Mouse (Mus musculus) embryonic facial prominence, embryonic 11.5 days (tissue): ENCODE measurements around the gene Gm813. TPM values are rescaled to one million over a fixed set of nuclear protein-coding genes. Genes with fewer than 3 reads are reported as not detected.
"Not testable (repeated sequence)": the region's sequence is repeated elsewhere in the genome, so short reads cannot be mapped to it uniquely, and the experiment has no call there.

Experiments
- ATAC-seq: fragments of 200-750 bp; cut with Nextera tagmentation; replicated peaks from 2 replicates; pipeline ENCODE4 v1.8.0; 2017; ENCODE audit warnings: low read depth; ENCODE audit not compliant: insufficient number of reproducible peaks, low FRiP score, low TSS enrichment
- DNase-seq: peaks from one replicate; pipeline ENCODE4 v3.0.0-alpha.2; 2015; ENCODE audit warnings: low spot score
- H3K27ac ChIP-seq: fragments of 300-500 bp; sonication (generic); replicated peaks from 2 replicates; pipeline ENCODE4 v1.5.1; 2014; ENCODE audit warnings: mild to moderate bottlenecking, low read depth, low read length, control low read depth
- H3K27me3 ChIP-seq: fragments of 300-500 bp; sonication (generic); 2 replicates; pipeline ENCODE4 v1.6.1; 2014; ENCODE audit warnings: mild to moderate bottlenecking, low read length, moderate library complexity, mixed read lengths; ENCODE audit not compliant: control insufficient read depth, insufficient read depth
- H3K36me3 ChIP-seq: fragments of 300-500 bp; sonication (generic); replicated peaks from 2 replicates; pipeline ENCODE4 v1.6.1; 2014; ENCODE audit warnings: low read depth, mild to moderate bottlenecking, low read length, moderate library complexity, mixed read lengths; ENCODE audit not compliant: control insufficient read depth, insufficient read depth
- H3K4me1 ChIP-seq: fragments of 300-500 bp; sonication (generic); 2 replicates; pipeline ENCODE4 v1.6.1; 2014; ENCODE audit warnings: low read length, mixed read lengths; ENCODE audit not compliant: control insufficient read depth, insufficient read depth
- H3K4me2 ChIP-seq: fragments of 300-500 bp; sonication (generic); 2 replicates; pipeline ENCODE4 v1.6.1; 2014; ENCODE audit warnings: low read depth, mild to moderate bottlenecking, control low read depth, low read length, moderate library complexity
- H3K4me3 ChIP-seq: fragments of 300-500 bp; sonication (generic); 2 replicates; pipeline ENCODE4 v1.5.1; 2014; ENCODE audit warnings: low read depth, low read length, control low read depth
- H3K9ac ChIP-seq: fragments of 300-500 bp; sonication (generic); replicated peaks from 2 replicates; pipeline ENCODE4 v1.6.1; 2014; ENCODE audit warnings: mild to moderate bottlenecking, control low read depth, low read length
- H3K9me3 ChIP-seq: fragments of 300-500 bp; sonication (generic); replicated peaks from 2 replicates; pipeline ENCODE4 v1.6.1; 2016; ENCODE audit warnings: mild to moderate bottlenecking, low read length, inconsistent platforms, mixed read lengths; ENCODE audit not compliant: control insufficient read depth
- WGBS: fragments of 180-500 bp; shearing (Covaris S2); extraction: QIAGEN DNeasy Blood & Tissue Kit; methylation state at CpG from one replicate; pipeline ENCODE4 v1.1.7; 2014; 5-methylcytosine and 5-hydroxymethylcytosine counted together
- polyA plus RNA-seq: library from polyadenylated mRNA; unstranded; fragments of >200 nt; fragmentation: Nextera tagmentation; extraction: Ambion mirVana; gene quantifications from 2 replicates; pipeline ENCODE4 v1.2.1, GENCODE M21; 2014

Gm813 gene
- polyA plus RNA-seq, result not detected in 2 replicates

DNA sequence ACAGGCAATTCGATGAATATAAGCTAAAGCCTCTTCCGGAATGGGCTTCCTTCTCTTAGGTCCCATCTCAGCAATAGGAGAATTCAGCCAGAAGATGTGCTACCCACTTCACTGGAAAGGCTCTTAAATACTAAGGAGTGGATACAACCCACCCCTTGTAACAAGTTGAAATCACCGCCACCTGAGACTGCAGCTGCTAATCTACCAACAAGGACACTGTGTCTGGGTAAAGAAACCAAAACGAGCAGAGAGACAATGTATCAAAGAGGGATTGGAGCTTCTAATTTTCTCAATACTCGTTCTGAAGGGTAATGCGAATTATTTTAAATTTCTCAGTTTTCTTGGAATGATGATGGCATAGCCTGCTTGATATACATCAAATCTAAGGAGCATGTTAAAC lies at the start of gene Gm813:
Gene Gm813, minus strand, starts transcription at position 101 of the 400 bp plus-strand sequence.
- Histone ChIP-seq H3K4me3 (no peak within 1 kb of the TSS), H3K9ac (no peak within 1 kb of the TSS), H3K4me1 (no peaks in the 10 kb centered on the region), H3K4me2 (no peak within 1 kb of the TSS), H3K27me3 (no peaks in the 10 kb centered on the region), H3K36me3 (no peaks in the 10 kb centered on the region), H3K27ac (no peak within 1 kb of the TSS), H3K9me3 (no peaks in the 10 kb centered on the region)
- ATAC-seq (no peak), DNase-seq (no peak)
- 88% methylated on average over 6 of the region's 6 CpGs for WGBS

DNA sequence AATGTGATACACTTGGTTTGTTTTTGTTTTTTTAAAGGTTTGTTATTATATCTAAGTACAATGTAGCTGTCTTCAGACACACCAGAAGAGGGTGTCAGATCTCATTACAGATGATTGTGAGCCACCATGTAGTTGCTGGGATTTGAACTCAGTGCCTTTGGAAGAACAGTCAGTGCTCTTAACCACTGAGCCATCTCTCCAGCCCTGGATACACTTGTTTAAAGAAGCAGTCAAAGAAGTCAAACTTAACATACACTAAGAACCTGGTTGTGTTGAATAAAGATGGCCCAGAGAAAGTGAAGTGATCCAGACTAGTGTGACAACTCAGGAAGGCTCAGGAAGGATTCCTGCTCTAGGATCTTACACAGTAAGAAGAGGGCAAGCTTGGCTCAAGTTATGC lies 48.4 kb upstream of the Gm813 start:
- not testable (repeated sequence) for H3K4me3 ChIP-seq, DNase-seq, H3K9me3 ChIP-seq, H3K27ac ChIP-seq, H3K4me1 ChIP-seq, ATAC-seq, H3K9ac ChIP-seq, H3K4me2 ChIP-seq, H3K36me3 ChIP-seq, H3K27me3 ChIP-seq

DNA sequence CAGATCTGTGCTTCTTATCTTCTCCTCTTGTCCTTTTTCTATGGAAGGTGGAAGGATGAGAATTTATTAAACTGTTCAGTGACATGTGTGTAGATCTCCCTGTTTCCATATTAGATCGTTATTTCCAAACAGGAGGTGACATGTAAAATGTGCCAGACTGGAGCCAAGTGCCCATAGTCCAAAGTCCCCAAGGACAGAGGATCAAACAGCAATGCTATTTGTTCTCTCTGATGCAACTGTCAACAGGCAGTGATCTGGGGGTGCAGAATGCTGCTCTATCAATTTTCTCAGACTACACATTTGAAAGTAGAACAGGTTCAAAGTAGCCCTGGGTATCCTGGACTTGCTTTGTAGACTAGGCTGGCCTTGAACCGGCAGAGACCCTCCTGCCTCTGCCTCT lies 47.0 kb upstream of the Gm813 start:
- WGBS, result 95% methylated on average over 2 of the region's 2 CpGs
- ATAC-seq (no peak), DNase-seq (no peak)

DNA sequence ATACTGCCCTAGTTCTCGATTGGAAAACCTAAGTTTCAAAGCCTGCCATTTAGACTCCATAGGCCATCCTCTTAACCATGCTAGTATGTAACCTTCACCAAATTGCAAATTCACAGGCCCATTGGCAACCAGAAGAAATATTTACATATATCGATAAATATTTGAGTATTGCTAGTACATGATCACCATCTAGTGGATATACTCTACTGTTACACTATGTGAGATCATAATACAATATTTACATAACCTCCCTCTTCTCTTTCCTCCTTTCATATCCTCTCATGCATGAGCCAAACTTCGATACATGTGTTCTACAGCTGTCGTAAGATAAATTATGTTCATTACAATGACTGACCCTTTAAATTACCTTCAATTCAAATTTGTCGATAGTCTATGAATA lies 46.2 kb upstream of the Gm813 start:
- no peaks in the 10 kb centered on the region for H3K9me3 ChIP-seq
- WGBS, result 71% methylated on average over 5 of the region's 5 CpGs
- H3K27ac ChIP-seq, result no peak overlapping the region
- DNase-seq (peak; percentile 29), ATAC-seq (no peak)
- H3K4me2 ChIP-seq, result no peak overlapping the region
- H3K4me1 ChIP-seq, result no peaks in the 10 kb centered on the region
- H3K36me3 ChIP-seq, result no peaks in the 10 kb centered on the region
- H3K27me3 ChIP-seq, result no peaks in the 10 kb centered on the region
- H3K4me3 ChIP-seq, result no peak overlapping the region
- H3K9ac ChIP-seq, result no peak overlapping the region

More for the DNA sequence above, 47.0 kb upstream of the Gm813 start:
- no peaks in the 10 kb centered on the region for H3K27me3 ChIP-seq
- no peaks in the 10 kb centered on the region for H3K36me3 ChIP-seq
- no peak overlapping the region for H3K4me2 ChIP-seq
- H3K4me1 ChIP-seq, result no peaks in the 10 kb centered on the region
- H3K9ac ChIP-seq, result no peak overlapping the region
- no peak overlapping the region for H3K4me3 ChIP-seq
- no peak overlapping the region for H3K27ac ChIP-seq
- no peaks in the 10 kb centered on the region for H3K9me3 ChIP-seq

DNA sequence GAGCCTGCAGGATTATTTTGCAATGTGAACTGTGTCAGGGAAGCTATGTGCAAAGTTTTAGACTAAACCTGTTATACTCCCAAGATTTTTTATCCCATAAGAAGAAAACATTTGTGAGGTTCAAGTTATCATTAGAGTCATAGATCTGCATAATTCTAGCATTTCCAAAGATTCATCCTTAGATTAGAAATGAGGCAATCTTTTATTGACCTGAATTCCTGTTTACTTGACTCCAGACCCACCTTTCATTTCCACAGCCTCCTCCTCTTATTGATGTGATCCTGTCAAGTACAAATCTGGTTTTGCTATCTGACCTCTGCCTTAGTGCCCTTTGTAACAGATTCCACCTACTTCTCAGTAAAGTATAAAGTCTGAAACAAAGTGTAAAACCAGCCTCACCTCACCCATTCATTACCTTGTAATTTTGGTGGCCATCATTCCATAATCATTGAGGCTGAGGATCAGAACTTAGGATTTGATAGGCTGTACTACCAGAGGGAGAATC lies 45.6 kb upstream of the Gm813 start:
- DNase-seq (no peak), ATAC-seq (no peak)
- Histone ChIP-seq H3K4me2 (no peak overlapping the region), H3K9me3 (no peaks in the 10 kb centered on the region), H3K4me1 (no peaks in the 10 kb centered on the region), H3K9ac (no peak overlapping the region), H3K4me3 (no peak overlapping the region), H3K27ac (no peak overlapping the region), H3K27me3 (no peaks in the 10 kb centered on the region), H3K36me3 (no peaks in the 10 kb centered on the region)

DNA sequence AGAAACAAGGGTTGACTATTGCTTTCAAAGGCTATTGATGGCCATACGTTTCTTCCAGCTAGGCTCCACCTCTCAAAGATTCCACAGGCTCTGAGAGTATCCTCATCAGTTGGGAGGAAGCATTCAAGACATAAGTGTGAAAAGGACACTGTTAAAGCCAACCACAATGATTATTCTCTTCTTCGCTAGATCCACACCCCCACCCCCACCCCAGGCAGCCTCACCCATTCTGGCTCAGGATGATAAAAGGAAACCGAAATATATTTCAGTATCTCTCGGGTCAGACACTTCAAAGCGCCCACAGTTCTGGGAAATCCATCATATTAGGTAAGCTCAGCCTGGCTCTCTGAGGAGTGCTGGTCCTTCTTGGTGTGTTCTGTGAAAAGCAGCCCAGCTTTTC lies 45.0 kb upstream of the Gm813 start:
- no peaks in the 10 kb centered on the region for H3K27me3 ChIP-seq
- 83% methylated on average over 5 of the region's 5 CpGs for WGBS
- H3K9me3 ChIP-seq, result no peaks in the 10 kb centered on the region
- no peak overlapping the region for H3K27ac ChIP-seq
- no peak for DNase-seq
- H3K36me3 ChIP-seq, result no peaks in the 10 kb centered on the region
- no peaks in the 10 kb centered on the region for H3K4me1 ChIP-seq
- H3K4me2 ChIP-seq, result no peak overlapping the region
- no peak overlapping the region for H3K9ac ChIP-seq
- ATAC-seq, result no peak; the same call in 1 of the 2 replicates
- H3K4me3 ChIP-seq, result no peak overlapping the region

DNA sequence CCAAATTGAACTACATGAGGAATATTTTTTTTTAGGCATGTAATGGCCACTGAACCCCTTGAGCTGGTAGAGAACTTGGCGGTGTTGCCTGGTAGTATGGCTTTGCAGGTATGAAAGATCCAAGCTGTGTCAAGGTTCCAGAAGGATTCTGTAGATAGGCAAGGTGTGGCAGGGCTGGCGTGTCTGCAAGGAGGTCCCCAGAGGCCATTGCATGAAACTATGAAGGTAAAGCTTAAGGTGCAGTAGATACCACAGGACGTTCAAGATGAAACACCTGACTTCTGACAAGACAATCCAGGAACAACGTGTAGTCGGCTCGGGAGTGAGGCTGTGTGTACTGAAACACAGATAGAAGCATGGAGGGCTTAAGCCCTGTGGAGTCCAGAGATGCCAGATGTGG lies 41.9 kb upstream of the Gm813 start:
- 86% methylated on average over 6 of the region's 6 CpGs for WGBS
- Histone ChIP-seq H3K4me2 (no peak overlapping the region), H3K9ac (no peak overlapping the region), H3K27me3 (no peaks in the 10 kb centered on the region), H3K9me3 (no peaks in the 10 kb centered on the region), H3K4me1 (no peaks in the 10 kb centered on the region), H3K27ac (no peak overlapping the region), H3K4me3 (no peak overlapping the region), H3K36me3 (no peaks in the 10 kb centered on the region)
- no peak for DNase-seq
- no peak for ATAC-seq

DNA sequence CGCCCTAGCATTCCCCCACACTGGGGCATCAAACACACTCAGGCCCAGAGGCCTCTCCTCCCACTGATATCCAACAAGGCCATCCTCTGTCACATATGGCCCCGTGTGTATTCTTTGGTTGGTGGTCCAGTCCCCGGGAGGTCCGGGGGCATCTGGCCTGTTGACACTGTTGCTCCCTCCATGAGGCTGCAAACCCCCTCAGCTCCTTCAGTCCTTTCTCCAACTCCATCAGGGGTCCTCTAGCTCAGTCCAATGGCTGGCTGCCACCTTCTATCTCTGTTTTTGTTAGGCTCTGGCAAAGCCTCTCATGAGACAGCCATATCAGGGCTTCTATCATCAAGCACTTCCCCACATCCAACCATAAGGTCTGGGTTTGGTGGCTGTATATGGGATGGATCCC lies 39.7 kb upstream of the Gm813 start:
- H3K4me1 ChIP-seq, result no peaks in the 10 kb centered on the region
- no peak overlapping the region for H3K27ac ChIP-seq
- H3K36me3 ChIP-seq, result no peaks in the 10 kb centered on the region
- H3K4me3 ChIP-seq, result no peak overlapping the region
- WGBS, result 89% methylated on average over 4 of the region's 4 CpGs
- no peak for ATAC-seq
- no peak for DNase-seq
- H3K4me2 ChIP-seq, result no peak overlapping the region
- no peaks in the 10 kb centered on the region for H3K9me3 ChIP-seq
- H3K9ac ChIP-seq, result no peak overlapping the region
- no peaks in the 10 kb centered on the region for H3K27me3 ChIP-seq
